Mouse (Mus musculus) cerebellum, adult 11 months (tissue): ENCODE results near the gene Fcnb.

Experiments used
- DNase-seq: peaks from one replicate; pipeline ENCODE4 v3.0.0; 2022

The Fcnb gene

GRCm38 (mm10) chr2:28075616-28076187 lies 9.0 kb downstream of the Fcnb start:
- no peak for DNase-seq

- peak; percentile 9 for DNase-seq
These were observed 16.2 kb downstream of the Fcnb start for GRCm38 (mm10) chr2:28068537-28068878.

- DNase-seq, result peak; percentile 15
These were observed 16.7 kb downstream of the Fcnb start for GRCm38 (mm10) chr2:28067821-28068536.

DNA sequence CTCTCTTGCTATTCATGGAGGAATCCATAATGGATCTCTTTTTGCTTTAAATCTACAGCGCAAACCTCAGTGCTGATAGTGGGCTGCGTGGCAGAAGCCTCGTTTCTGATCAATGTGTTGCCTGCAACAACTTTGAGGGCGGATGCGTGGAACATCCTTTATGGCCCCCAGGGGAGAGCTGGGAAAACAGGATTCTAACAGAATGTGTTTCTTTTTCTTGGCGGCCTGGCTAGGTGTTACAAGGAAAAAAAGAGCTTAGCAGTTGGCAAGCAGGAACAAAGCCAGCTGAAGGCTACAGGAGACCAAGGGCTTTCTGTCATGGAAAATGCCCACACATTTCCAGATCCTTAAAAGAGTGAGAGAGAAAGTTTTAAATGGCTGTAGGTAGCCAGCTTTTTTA lies 17.5 kb downstream of the Fcnb start:
- DNase-seq, result peak; percentile 27

DNA sequence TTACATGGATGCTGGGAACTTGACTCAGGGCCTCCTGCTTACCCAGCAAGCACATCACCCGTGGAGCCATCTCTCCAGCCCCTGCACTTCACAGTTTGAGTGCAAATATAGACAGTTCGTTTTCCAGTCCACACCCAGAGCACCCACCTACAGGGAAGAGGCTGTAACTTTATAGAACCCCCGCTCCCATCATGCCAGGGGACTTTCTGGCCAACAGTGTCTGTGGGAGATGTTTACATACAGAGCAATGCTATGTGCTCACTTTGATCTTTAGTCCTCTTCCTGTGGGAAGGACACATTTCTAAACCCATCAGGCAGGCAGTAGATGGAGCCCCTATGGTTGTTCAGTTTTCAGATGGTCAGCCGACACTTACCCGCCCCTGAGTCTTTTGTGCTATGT lies 18.0 kb downstream of the Fcnb start:
- no peak for DNase-seq

GRCm38 (mm10) chr2:28065081-28065651 lies 19.5 kb downstream of the Fcnb start:
- DNase-seq, result no peak

GRCm38 (mm10) chr2:28064339-28065080 lies 20.2 kb downstream of the Fcnb start:
- DNase-seq, result no peak

- DNase-seq, result no peak
These were observed 20.9 kb downstream of the Fcnb start for GRCm38 (mm10) chr2:28063711-28064338.

- DNase-seq, result no peak
These were observed 24.8 kb downstream of the Fcnb start for GRCm38 (mm10) chr2:28059922-28060321.

DNA sequence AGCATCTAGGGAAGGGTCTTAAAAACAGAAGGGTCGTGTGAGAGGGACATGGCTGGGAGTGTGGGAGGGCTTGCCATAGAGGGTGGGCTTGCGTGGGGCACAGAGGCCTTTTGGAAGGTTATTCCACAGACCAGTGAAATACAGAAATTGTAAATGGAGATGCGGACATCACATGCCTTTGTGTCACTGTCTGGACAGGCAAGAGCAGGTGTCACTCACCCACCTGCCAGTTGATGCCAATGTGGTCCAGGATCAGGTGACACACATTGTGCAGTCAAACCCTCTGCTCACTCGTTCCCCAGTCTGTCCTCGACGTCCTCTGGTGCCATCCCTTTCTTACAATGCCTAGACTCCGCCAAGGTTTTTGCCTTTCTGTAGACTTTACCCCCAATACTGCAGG lies 37.6 kb downstream of the Fcnb start:
- no peak for DNase-seq

- no peak for DNase-seq
These were observed 38.4 kb downstream of the Fcnb start for GRCm38 (mm10) chr2:28046311-28046710.

- no peak for DNase-seq
These were observed 39.6 kb downstream of the Fcnb start for GRCm38 (mm10) chr2:28044920-28045598.

- DNase-seq, result no peak
These were observed 44.2 kb downstream of the Fcnb start for GRCm38 (mm10) chr2:28040466-28040865.

DNA sequence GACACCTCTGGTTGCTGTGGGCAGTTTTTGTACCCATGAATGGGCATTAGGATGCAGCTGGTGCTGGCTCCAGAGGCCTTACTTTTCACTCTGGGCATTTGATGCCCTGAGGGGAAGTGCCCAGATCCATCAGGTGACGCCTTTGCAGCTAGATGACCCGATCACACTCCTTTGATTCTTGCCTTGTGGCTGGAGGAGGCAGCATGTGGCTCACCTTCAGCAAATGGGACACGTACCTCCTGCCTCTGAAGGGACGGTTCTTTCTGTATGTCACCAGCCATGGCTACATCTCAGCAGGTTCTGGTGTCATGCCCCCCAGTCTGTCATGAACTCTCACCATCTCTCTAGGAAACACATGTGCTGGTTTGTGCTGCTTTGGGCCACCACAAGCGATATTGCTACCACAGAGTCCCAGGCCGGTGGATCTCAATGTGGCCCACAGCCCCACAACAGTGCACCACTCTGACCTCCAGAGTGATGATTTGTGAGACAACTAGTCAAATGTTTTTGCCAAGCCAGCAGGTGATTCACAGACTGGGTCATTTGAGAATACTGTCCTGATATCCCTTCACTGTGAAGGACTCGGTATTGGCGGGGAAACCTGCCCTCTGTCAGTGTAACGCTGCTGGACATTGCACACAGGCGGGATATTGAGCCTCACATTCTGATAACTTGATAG lies 44.9 kb downstream of the Fcnb start:
- no peak for DNase-seq

- DNase-seq, result peak; percentile 47
These were observed 46.1 kb downstream of the Fcnb start for GRCm38 (mm10) chr2:28038391-28039096.

GRCm38 (mm10) chr2:28037505-28038390 lies 46.9 kb downstream of the Fcnb start:
- DNase-seq, result peak; percentile 17

DNA sequence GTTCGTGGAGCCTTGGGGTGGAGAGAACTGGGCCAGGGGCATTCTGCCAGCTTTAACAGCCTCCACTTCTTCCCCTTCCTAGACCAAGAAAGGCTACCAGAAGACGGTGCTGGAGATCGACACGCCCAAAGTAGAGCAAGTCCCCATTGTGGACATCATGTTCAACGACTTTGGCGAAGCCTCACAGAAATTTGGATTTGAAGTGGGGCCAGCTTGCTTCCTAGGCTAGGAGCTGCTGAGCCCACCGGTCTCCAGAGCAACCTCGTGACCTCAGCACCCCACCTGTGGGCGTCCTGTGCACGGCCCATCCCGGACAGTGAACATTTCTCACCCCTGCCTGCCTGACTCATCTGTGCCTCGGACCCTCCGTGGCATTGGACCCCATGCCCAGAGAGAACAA lies 47.9 kb downstream of the Fcnb start:
- no peak for DNase-seq

GRCm38 (mm10) chr2:28034011-28034710 lies 50.5 kb downstream of the Fcnb start:
- no peak for DNase-seq

- no peak for DNase-seq
These were observed 52.2 kb downstream of the Fcnb start for GRCm38 (mm10) chr2:28032469-28032868.

DNA sequence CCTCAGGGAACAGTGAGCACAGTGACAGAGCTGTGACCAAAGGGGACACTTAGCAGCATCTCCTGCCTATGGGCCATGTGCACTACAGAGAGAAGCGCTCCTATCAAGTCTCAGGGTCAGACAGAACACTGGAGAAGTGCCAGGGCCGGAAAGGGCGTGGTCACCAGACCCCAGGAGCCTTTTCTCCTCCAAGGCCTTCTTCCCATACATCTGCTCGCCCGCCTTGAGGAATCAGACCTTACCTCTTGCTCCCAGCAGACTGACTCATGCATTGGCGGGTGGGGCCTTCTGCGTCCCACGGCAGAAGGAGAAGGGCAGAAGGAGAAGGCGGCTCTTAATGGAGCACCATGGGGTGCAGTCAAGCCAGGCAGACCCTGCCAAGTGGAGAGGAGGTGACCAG lies 52.8 kb downstream of the Fcnb start:
- DNase-seq, result no peak
